Comparison of ENCODE assay signal across 8 mouse cellular contexts in the genomic region with DNA sequence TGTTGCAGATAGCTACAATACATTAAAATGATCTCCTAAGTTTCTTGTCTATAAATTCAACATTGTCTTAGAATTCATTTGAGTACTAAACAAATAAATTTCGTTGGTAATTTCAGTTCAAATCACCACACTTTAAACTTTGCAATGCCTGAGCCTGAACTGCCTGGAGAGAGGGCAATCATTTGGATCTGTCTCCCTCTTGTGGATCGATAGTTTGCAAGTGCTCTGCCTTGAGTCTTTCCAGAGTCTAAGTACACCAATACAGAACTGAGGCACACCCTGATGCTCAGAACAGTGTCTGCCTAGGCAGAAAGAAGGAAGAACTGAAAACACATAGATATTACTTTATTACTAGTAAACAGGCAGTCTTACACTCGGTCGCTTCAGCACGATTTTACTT.
A peak's percentile ranks its signal among the peaks of the same experiment; 100 is the strongest.
DNase-seq lines count a peak whose midpoint lies in the region; ATAC-seq and TF ChIP-seq lines count a peak whose summit lies in the region.

No protein-coding gene starts in this region.

- TF ChIP-seq POLR2A in cerebellum, adult 2 months (IDR thresholded peaks at IDR 0.05; ENCODE audit: borderline replicate concordance, insufficient read depth, low read length): no peak

- peak overlapping the region; percentile 5; the same call in 1 of the 2 replicates for H3K4me2 ChIP-seq in liver, postnatal 0 days (ENCODE audit: low read depth, low read length)
- no peak overlapping the region for H3K4me2 ChIP-seq in liver, embryonic 12.5 days

- no peaks in the 10 kb centered on the region for H3K36me3 ChIP-seq in liver, postnatal 0 days (replicated peaks; ENCODE audit: insufficient read depth, low read length)
- H3K36me3 ChIP-seq in liver, embryonic 12.5 days: no peaks in the 10 kb centered on the region

- no peak overlapping the region for H3K27ac ChIP-seq in cerebellum, adult 2 months (ENCODE audit: insufficient read depth, low read length)
- H3K27ac ChIP-seq in liver, postnatal 0 days (ENCODE audit: low read depth): no peak overlapping the region
- H3K27ac ChIP-seq in liver, embryonic 12.5 days: no peak overlapping the region

- no peak for TF ChIP-seq EP300 in liver, postnatal 0 days (IDR thresholded peaks at IDR 0.05; ENCODE audit: low read depth)

- WGBS in cerebellum, adult 2 months: 61% methylated on average over 5 of the region's 5 CpGs
- WGBS in liver, postnatal 0 days (ENCODE audit: insufficient replicate concordance): 28% methylated on average over 5 of the region's 5 CpGs
- 31% methylated on average over 5 of the region's 5 CpGs for WGBS in liver, embryonic 12.5 days (ENCODE audit: insufficient replicate concordance)

- H3K9ac ChIP-seq in liver, postnatal 0 days (replicated peaks): no peak overlapping the region
- no peak overlapping the region for H3K9ac ChIP-seq in liver, embryonic 12.5 days

- H3K4me1 ChIP-seq in cerebellum, adult 2 months (ENCODE audit: control insufficient read depth, insufficient read depth, low read length): no peaks in the 10 kb centered on the region
- no peaks in the 10 kb centered on the region for H3K4me1 ChIP-seq in liver, postnatal 0 days (ENCODE audit: insufficient read depth)
- no peaks in the 10 kb centered on the region for H3K4me1 ChIP-seq in liver, embryonic 12.5 days

- no peaks in the 10 kb centered on the region for H3K27me3 ChIP-seq in cerebellum, adult 2 months (ENCODE audit: control insufficient read depth, insufficient read depth, low read length)
- no peaks in the 10 kb centered on the region for H3K27me3 ChIP-seq in liver, postnatal 0 days (ENCODE audit: insufficient read depth, low read length)
- H3K27me3 ChIP-seq in liver, embryonic 12.5 days (replicated peaks): no peaks in the 10 kb centered on the region

- no peaks in the 10 kb centered on the region for H3K9me3 ChIP-seq in liver, postnatal 0 days (ENCODE audit: low read length)
- no peaks in the 10 kb centered on the region for H3K9me3 ChIP-seq in liver, embryonic 12.5 days (replicated peaks)

- DNase-seq in cerebellum, adult 2 months: peak in 1 of 2 experiments; percentile 8
- DNase-seq in cerebellum, postnatal 25 days: no peak
- DNase-seq in liver, postnatal 0 days: no peak
- DNase-seq in embryo, embryonic 9.5 days (ENCODE audit: extremely low spot score): peak; percentile 54
- peak; percentile 37 for DNase-seq in layer of hippocampus, adult 9-11 months
- peak; percentile 19 for DNase-seq in skeletal muscle tissue, adult 2 months (ENCODE audit: low read depth, low spot score)

- TF ChIP-seq CTCF in cerebellum, adult 2 months (IDR thresholded peaks at IDR 0.05; ENCODE audit: borderline replicate concordance, insufficient read depth, low read depth, low read length): peak; percentile 15; the same call in 1 of the 2 replicates
- TF ChIP-seq CTCF in liver, postnatal 0 days (IDR thresholded peaks at IDR 0.05; ENCODE audit: low read depth): peak; percentile 57

- ATAC-seq in liver, postnatal 0 days: no peak
- no peak for ATAC-seq in liver, embryonic 12.5 days
- no peak for ATAC-seq in activated CD4-positive, CD25-positive, alpha-beta regulatory T cell, adult 4 months

- H3K4me3 ChIP-seq in cerebellum, adult 2 months (replicated peaks; ENCODE audit: insufficient read depth, low read depth, low read length): no peak overlapping the region
- no peak overlapping the region for H3K4me3 ChIP-seq in liver, postnatal 0 days (ENCODE audit: low read depth, low read length)
- H3K4me3 ChIP-seq in liver, embryonic 12.5 days: no peak overlapping the region

Comparison
In these comparisons a context has a peak if more than half of its experiments do, and no peak if none do; other contexts are left out.
1. DNase-seq: peak in embryo, embryonic 9.5 days (single experiment), layer of hippocampus, adult 9-11 months (single experiment) and skeletal muscle tissue, adult 2 months (single experiment); none in cerebellum, postnatal 25 days (0 of 2) and liver, postnatal 0 days (single experiment).